Mouse (Mus musculus) kidney, adult 2 months (tissue): ENCODE measurements around the gene Cbx8. TPM values are rescaled to one million over a fixed set of nuclear protein-coding genes. Genes with fewer than 3 reads are reported as not detected.

Experiments
- DNase-seq: peaks from one replicate; pipeline ENCODE4 v3.0.0; 2021
- H3K27ac ChIP-seq: fragments of 200-500 bp; 2 replicates; pipeline ENCODE4 v1.5.1; 2012; ENCODE audit warnings: low read depth, low read length, control low read depth, inconsistent platforms; ENCODE audit not compliant: insufficient read depth
- H3K27me3 ChIP-seq: fragments of 200-500 bp; replicated peaks from 2 replicates; pipeline ENCODE4 v1.6.1; 2012; ENCODE audit warnings: mild to moderate bottlenecking, moderate library complexity, low read length, inconsistent platforms; ENCODE audit not compliant: control insufficient read depth, insufficient read depth
- H3K36me3 ChIP-seq: fragments of 200-500 bp; 2 replicates; pipeline ENCODE4 v1.6.1; 2012; ENCODE audit warnings: mild to moderate bottlenecking, moderate library complexity, low read length, inconsistent platforms; ENCODE audit not compliant: control insufficient read depth, insufficient read depth
- H3K4me1 ChIP-seq: fragments of 200-500 bp; 2 replicates; pipeline ENCODE4 v1.6.1; 2011; ENCODE audit warnings: low read length; ENCODE audit not compliant: control insufficient read depth, insufficient read depth
- H3K4me3 ChIP-seq: fragments of 200-500 bp; 2 replicates; pipeline ENCODE4 v1.5.1; 2011; ENCODE audit warnings: mild to moderate bottlenecking, low read depth, low read length, control low read depth; ENCODE audit not compliant: insufficient read depth
- CTCF ChIP-seq: fragments of 200-500 bp; conservative IDR thresholded peaks from 2 replicates; pipeline ENCODE4 v1.5.1; 2011; ENCODE audit warnings: low read depth, mild to moderate bottlenecking, control low read depth, low read length, moderate library complexity, mixed read lengths; ENCODE audit not compliant: insufficient read depth, insufficient read length
- POLR2A ChIP-seq: fragments of 200-500 bp; IDR thresholded peaks from one replicate; pipeline ENCODE4 v1.6.1; 2011; ENCODE audit warnings: low read depth, low read length, control low read depth
- WGBS: fragments of 180-500 bp; shearing (Covaris S2); methylation state at CpG from one replicate; pipeline ENCODE4 v1.1.7; 2018; 5-methylcytosine and 5-hydroxymethylcytosine counted together
- polyA plus RNA-seq: library from polyadenylated mRNA; depleted of rRNA; stranded (reverse); fragments of >200 nt; gene quantifications from 2 replicates; pipeline ENCODE4 v1.2.3, GENCODE M21; 2012; rRNA removed

The Cbx8 gene
- polyA plus RNA-seq: 2.1 and 2.7 TPM in 2 replicates

DNA sequence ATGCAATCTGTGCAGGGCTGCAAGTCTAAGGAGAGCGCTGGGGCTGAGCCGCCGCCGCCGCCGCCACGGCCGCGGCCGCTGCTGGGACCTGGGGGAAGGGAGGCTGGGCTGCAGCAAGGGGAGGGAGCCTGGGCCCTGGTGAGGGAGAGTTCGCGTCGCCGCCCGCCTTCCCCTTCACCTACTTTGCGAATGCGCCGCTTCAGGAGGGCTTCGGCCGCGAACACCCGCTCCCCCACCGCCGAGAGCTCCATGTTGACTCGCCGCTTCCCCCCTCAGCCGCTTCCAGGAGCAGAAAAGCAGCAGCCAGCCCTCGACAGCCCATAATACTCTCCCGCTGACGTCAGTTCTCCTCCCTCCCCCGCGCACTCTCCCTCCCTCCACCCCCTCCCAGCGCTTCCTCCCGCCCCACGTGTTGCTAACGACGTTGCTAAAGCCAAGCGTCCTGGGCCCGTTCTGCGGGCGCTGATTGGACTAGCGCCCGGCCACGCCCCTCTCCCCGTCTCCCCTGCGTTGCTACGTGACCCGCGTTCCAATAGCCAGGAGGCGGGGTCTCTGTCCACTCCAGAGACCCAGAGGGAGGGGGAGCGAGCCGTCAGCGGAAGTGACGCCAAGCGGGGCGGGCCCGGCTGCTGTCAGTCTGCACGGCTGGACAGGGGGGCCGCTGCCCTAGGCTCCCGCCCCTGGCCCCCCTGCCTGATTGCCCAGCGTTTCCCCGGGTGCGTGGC, at the start of gene Cbx8:
Gene Cbx8 (minus strand): TSS at position 370 of the 725 bp plus-strand sequence.
- H3K4me3 ChIP-seq: peak within 1 kb of the TSS; percentile 79
- H3K27ac ChIP-seq: peak within 1 kb of the TSS; percentile 81
- under 1% methylated on average over 63 of the region's 63 CpGs for WGBS
- TF ChIP-seq POLR2A: peak; percentile 48
- no peak for TF ChIP-seq CTCF
- H3K27me3 ChIP-seq: peaks cover 9% of the 10 kb centered on the region
- H3K4me1 ChIP-seq: peaks cover 18% of the 10 kb centered on the region; the same call in 1 of the 2 replicates
- peak; percentile 100 for DNase-seq
- no peaks in the 10 kb centered on the region for H3K36me3 ChIP-seq

DNA sequence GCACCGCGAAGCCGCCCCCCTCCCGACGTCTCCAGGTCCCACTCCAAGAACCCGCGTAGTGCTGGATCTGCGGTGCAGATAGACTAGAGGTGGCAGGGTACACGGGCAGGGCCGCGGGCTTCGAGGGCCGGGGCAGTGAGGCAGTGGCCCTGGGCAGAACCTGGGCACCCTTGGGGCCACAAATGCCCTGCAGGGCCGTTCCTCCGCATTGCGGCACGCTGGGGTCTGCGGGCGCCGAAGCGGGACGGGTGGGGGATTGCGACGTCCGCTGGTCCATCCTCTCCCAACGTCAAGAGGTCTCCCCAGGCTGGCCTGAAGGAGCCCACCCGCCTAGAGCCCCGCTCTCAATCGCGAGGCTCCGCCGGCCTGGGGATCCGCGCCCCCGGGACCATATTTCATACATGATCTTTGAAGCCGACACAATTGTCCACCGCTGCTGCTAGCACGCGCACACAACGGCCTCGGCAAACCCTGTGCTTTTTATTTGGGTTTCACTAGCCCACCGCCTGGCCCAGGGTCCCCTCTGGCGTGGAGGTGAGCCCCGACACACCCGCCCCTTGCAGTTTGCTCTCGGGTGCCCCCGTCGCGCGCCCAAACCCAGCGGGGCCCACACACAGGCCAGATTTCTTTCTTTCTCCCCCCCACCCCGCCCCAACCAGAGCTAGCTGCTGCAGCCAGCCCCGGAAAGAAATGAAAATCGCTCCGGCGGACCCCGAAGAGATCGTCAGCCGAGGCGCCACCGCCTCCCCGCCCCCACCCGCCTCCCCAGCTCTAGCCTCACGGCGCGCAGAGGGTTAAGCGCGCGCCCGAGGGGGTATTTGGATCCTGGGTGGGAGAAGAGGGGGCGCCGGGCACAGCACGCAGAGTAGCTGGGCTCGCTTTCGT, 49.5 kb upstream of the Cbx8 start:
- DNase-seq: peak; percentile 43
- WGBS: 1% methylated on average over 75 of the region's 75 CpGs
- peaks cover 9% of the 10 kb centered on the region for H3K4me1 ChIP-seq
- H3K36me3 ChIP-seq: no peaks in the 10 kb centered on the region
- peak overlapping the region; percentile 16; the same call in 1 of the 2 replicates for H3K27ac ChIP-seq
- TF ChIP-seq POLR2A: no peak
- no peak for TF ChIP-seq CTCF
- no peaks in the 10 kb centered on the region; the same call in 1 of the 2 replicates for H3K27me3 ChIP-seq
- peak overlapping the region; percentile 63 for H3K4me3 ChIP-seq

DNA sequence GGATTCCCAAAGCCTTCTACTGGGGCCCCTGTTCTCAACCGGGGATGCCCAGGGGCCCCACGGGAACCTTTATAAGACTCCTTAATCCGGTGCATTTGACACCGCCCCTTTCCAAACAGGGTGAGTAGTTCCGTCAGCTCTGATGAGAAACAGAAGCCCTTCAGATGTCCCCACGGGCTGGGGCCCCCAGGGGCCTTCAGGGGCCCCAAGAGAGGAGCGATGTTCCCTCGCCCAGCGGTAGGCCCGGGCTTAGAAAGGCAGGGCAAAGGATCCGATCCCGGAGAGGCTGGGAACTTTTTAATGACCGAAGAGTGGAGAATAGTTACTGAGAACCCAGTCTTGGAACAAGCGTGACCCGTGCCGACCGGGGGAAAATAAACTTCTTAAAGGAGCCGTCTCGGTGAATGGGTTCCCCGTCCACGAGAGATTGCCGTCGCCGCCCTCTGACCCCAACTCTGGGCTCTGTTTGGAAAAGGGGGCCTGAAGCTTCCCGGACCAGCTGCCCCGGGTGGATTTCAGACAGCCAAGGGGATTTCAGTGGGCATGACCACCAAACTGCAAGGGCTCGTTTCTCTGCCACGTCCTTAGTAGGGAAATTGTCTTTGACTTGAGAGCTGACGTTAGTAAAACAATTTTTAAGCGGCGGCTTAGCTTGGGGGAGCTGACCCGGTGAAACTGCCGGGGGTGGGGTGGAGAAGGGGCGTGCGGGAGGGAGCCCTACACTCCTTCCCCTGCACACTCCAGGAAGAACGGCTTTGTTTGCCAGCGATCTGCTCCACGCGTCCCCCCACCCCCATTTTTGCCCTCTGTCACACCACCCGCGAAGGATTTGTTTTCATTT, 48.7 kb upstream of the Cbx8 start:
- peak; percentile 62 for DNase-seq
- H3K4me1 ChIP-seq: peaks cover 10% of the 10 kb centered on the region
- 4% methylated on average over 41 of the region's 41 CpGs for WGBS

DNA sequence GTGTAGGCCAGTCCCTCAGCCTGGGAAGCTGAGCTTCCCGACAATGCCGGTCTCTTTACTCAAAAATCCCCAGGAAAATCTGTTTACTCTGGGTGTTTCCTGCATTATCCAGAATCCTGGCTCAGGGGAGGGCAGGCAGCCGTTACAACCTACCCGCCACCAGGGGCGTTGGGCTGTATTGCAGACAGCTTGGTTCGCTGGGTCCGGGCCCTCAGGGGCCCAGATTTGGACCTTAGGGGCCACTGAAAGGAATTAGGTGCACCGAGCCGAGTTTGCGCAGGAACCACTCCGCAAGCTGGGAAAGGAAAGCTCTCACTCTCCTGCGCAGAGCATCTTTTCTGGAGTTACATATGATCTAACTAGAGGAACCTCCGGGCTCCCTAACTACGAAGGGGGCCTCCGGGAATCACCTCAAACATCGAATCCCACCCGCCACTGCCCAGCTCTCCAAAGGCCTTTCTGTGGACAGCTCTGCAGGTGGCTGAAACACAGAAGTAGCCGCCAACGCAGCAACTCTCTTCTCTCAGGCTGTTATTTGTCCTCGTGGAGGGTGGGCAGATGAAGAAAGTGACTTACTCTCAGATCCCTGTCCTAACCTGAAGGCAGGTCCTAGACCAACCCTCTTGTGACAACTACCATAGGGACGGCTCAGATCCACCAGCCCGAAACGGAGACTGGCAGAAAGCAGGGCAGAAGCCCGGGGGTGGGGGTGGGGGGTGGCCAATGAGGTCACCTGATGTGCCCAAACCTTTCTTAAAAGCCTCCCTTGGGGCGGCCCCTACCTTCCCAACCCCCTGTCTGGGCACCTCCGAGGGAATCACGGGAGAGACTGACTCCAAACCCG, 47.8 kb upstream of the Cbx8 start:
- TF ChIP-seq CTCF: peak; percentile 35
- no peak for TF ChIP-seq POLR2A
- Histone ChIP-seq H3K27ac (no peak overlapping the region), H3K4me3 (no peak overlapping the region), H3K4me1 (peaks cover 16% of the 10 kb centered on the region), H3K36me3 (no peaks in the 10 kb centered on the region), H3K27me3 (no peaks in the 10 kb centered on the region; the same call in 1 of the 2 replicates)
- DNase-seq: peak; percentile 45
- WGBS: 22% methylated on average over 28 of the region's 28 CpGs

More for the DNA sequence above, 48.7 kb upstream of the Cbx8 start:
- Histone ChIP-seq H3K27ac (no peak overlapping the region), H3K27me3 (no peaks in the 10 kb centered on the region; the same call in 1 of the 2 replicates), H3K4me3 (peak overlapping the region; percentile 63; the same call in 1 of the 2 replicates), H3K36me3 (no peaks in the 10 kb centered on the region)
- no peak for TF ChIP-seq POLR2A
- TF ChIP-seq CTCF: no peak

GRCm38 (mm10) chr11:119087301-119088082, 46.7 kb upstream of the Cbx8 start:
- no peak overlapping the region for H3K4me3 ChIP-seq
- WGBS: 21% methylated on average over 35 of the region's 35 CpGs

More at GRCm38 (mm10) chr11:119087301-119088082, 46.7 kb upstream of the Cbx8 start:
- H3K4me1 ChIP-seq: peaks cover 24% of the 10 kb centered on the region
- no peak for TF ChIP-seq POLR2A
- no peak for TF ChIP-seq CTCF
- no peak overlapping the region for H3K27ac ChIP-seq
- peak; percentile 71 for DNase-seq
- H3K36me3 ChIP-seq: no peaks in the 10 kb centered on the region
- no peaks in the 10 kb centered on the region; the same call in 1 of the 2 replicates for H3K27me3 ChIP-seq
